Mouse (Mus musculus) kidney, adult 9 months (tissue): ENCODE measurements at regions not wholly inside any gene's neighbourhood (a gene's known extent, or its start where the extent isn't known, plus 50 kb on each side); places are given as distances from the start of the nearest gene placed in this dataset.

Experiments
- DNase-seq: peaks from one replicate; pipeline ENCODE4 v3.0.0; 2022

- DNase-seq = no peak
These were observed 125.7 kb downstream of the Plpp3 start for GRCm38 (mm10) chr4:105282681-105283462.

- no peak for DNase-seq
These were observed 128.4 kb downstream of the Plpp3 start for GRCm38 (mm10) chr4:105285431-105286013.

GRCm38 (mm10) chr4:105286299-105286698 lies 129.2 kb downstream of the Plpp3 start:
- no peak for DNase-seq

GRCm38 (mm10) chr4:105286809-105287208 lies 129.7 kb downstream of the Plpp3 start:
- DNase-seq = no peak

- DNase-seq = no peak
These were observed 130.3 kb downstream of the Plpp3 start for GRCm38 (mm10) chr4:105287419-105287818.

- no peak for DNase-seq
These were observed 132.5 kb downstream of the Plpp3 start for GRCm38 (mm10) chr4:105289635-105290034.

- no peak for DNase-seq
These were observed 133.8 kb downstream of the Plpp3 start for GRCm38 (mm10) chr4:105290847-105291475.

GRCm38 (mm10) chr4:105291503-105291902 lies 134.4 kb downstream of the Plpp3 start:
- no peak for DNase-seq

GRCm38 (mm10) chr4:105299358-105299757 lies 142.2 kb downstream of the Plpp3 start:
- DNase-seq = no peak

GRCm38 (mm10) chr4:105301547-105301946 lies 144.4 kb downstream of the Plpp3 start:
- DNase-seq = no peak

- DNase-seq = no peak
These were observed 147.0 kb downstream of the Plpp3 start for GRCm38 (mm10) chr4:105304166-105304565.

GRCm38 (mm10) chr4:105305931-105306330 lies 148.8 kb downstream of the Plpp3 start:
- DNase-seq = peak; percentile 79

GRCm38 (mm10) chr4:105307356-105307755 lies 150.2 kb downstream of the Plpp3 start:
- no peak for DNase-seq

GRCm38 (mm10) chr4:105307905-105308304 lies 150.8 kb downstream of the Plpp3 start:
- DNase-seq = no peak

- DNase-seq = no peak
These were observed 151.9 kb downstream of the Plpp3 start for GRCm38 (mm10) chr4:105308971-105309488.

GRCm38 (mm10) chr4:105312643-105313042 lies 155.5 kb downstream of the Plpp3 start:
- DNase-seq = no peak

GRCm38 (mm10) chr4:105313151-105313818 lies 156.1 kb downstream of the Plpp3 start:
- DNase-seq = peak; percentile 72

- DNase-seq = peak; percentile 29
These were observed 157.9 kb downstream of the Plpp3 start for GRCm38 (mm10) chr4:105315095-105315494.

- peak; percentile 65 for DNase-seq
These were observed 159.5 kb downstream of the Plpp3 start for GRCm38 (mm10) chr4:105316478-105317206.

- DNase-seq = no peak
These were observed 161.3 kb downstream of the Plpp3 start for GRCm38 (mm10) chr4:105318421-105318820.

GRCm38 (mm10) chr4:105323446-105323845 lies 166.3 kb downstream of the Plpp3 start:
- DNase-seq = no peak

GRCm38 (mm10) chr4:105326989-105327388 lies 169.8 kb downstream of the Plpp3 start:
- DNase-seq = no peak
